Mouse (Mus musculus) megakaryocyte, embryonic 14.5 days (primary cell): ENCODE measurements around the gene Eng. TPM values are rescaled to one million over a fixed set of nuclear protein-coding genes. Genes with fewer than 3 reads are reported as not detected.
A peak's percentile ranks its signal among the peaks of the same experiment; 100 is the strongest.

Source experiments
- H3K27me3 ChIP-seq: replicated peaks from 2 replicates; pipeline ENCODE3; 2012; ENCODE audit warnings: inconsistent platforms
- H3K36me3 ChIP-seq: replicated peaks from 2 replicates; pipeline ENCODE3; 2012; ENCODE audit warnings: low read length, inconsistent platforms, mixed read lengths
- H3K4me1 ChIP-seq: 2 replicates; pipeline ENCODE4 v1.6.1; 2012; ENCODE audit warnings: inconsistent platforms
- H3K4me3 ChIP-seq: replicated peaks from 2 replicates; pipeline ENCODE3; 2012; ENCODE audit warnings: moderate library complexity, mild to moderate bottlenecking, inconsistent platforms
- H3K9me3 ChIP-seq: 2 replicates; pipeline ENCODE4 v1.6.1; 2012; ENCODE audit warnings: inconsistent platforms
- FLI1 ChIP-seq: IDR thresholded peaks from 2 replicates; pipeline ENCODE4 v1.6.1; 2012; ENCODE audit warnings: low read length, inconsistent platforms, mixed read lengths
- GATA1 ChIP-seq: IDR thresholded peaks from 3 replicates; pipeline ENCODE4 v1.6.1; 2012; ENCODE audit warnings: mixed read lengths, low read length, inconsistent platforms, borderline replicate concordance
- polyA plus RNA-seq: library from polyadenylated mRNA; stranded (reverse); fragments of >175 nt; gene quantifications from 2 replicates; pipeline ENCODE4 v1.2.3, GENCODE M21; 2012; ENCODE audit warnings: low replicate concordance; ENCODE audit not compliant: insufficient read depth

Eng gene
- polyA plus RNA-seq, 1 experiment = 90.6 TPM

GRCm38 (mm10) chr2:32724832-32725790 is 78.7 kb downstream of the Eng start:
- TF ChIP-seq GATA1 (no peak), FLI1 (no peak)
- H3K4me3 ChIP-seq = no peak overlapping the region
- H3K27me3 ChIP-seq = no peaks in the 10 kb centered on the region
- peaks cover 70% of the 10 kb centered on the region for H3K4me1 ChIP-seq
- H3K36me3 ChIP-seq = peaks cover 41% of the 10 kb centered on the region
- H3K9me3 ChIP-seq = 0 out of 2 replicates have a peak, but pooled peaks cover 4% of the 10 kb centered on the region

GRCm38 (mm10) chr2:32727435-32727834 is 81.0 kb downstream of the Eng start:
- no peaks in the 10 kb centered on the region for H3K27me3 ChIP-seq
- TF ChIP-seq FLI1 (no peak), GATA1 (no peak)
- 0 out of 2 replicates have a peak, but pooled peaks cover 4% of the 10 kb centered on the region for H3K9me3 ChIP-seq
- peak overlapping the region; percentile 88 for H3K4me3 ChIP-seq
- H3K4me1 ChIP-seq = peaks cover 68% of the 10 kb centered on the region
- H3K36me3 ChIP-seq = peaks cover 57% of the 10 kb centered on the region

GRCm38 (mm10) chr2:32728463-32728862 is 82.1 kb downstream of the Eng start:
- no peaks in the 10 kb centered on the region for H3K27me3 ChIP-seq

GRCm38 (mm10) chr2:32729547-32729946 is 83.2 kb downstream of the Eng start:
- no peak overlapping the region for H3K4me3 ChIP-seq
- H3K27me3 ChIP-seq = no peaks in the 10 kb centered on the region
- 0 out of 2 replicates have a peak, but pooled peaks cover 4% of the 10 kb centered on the region for H3K9me3 ChIP-seq
- H3K36me3 ChIP-seq = peaks cover 62% of the 10 kb centered on the region
- TF ChIP-seq GATA1 = no peak
- no peak for TF ChIP-seq FLI1
- peaks cover 70% of the 10 kb centered on the region for H3K4me1 ChIP-seq

More at GRCm38 (mm10) chr2:32728463-32728862, 82.1 kb downstream of the Eng start:
- peaks cover 61% of the 10 kb centered on the region for H3K36me3 ChIP-seq
- peaks cover 67% of the 10 kb centered on the region for H3K4me1 ChIP-seq
- H3K9me3 ChIP-seq = 0 out of 2 replicates have a peak, but pooled peaks cover 4% of the 10 kb centered on the region
- peak overlapping the region; percentile 56 for H3K4me3 ChIP-seq
- no peak for TF ChIP-seq GATA1
- no peak for TF ChIP-seq FLI1

GRCm38 (mm10) chr2:32730854-32731253 is 84.5 kb downstream of the Eng start:
- H3K27me3 ChIP-seq = no peaks in the 10 kb centered on the region
- H3K4me1 ChIP-seq = peaks cover 73% of the 10 kb centered on the region
- no peak for TF ChIP-seq FLI1
- TF ChIP-seq GATA1 = no peak
- H3K4me3 ChIP-seq = no peak overlapping the region
- no peaks in the 10 kb centered on the region for H3K9me3 ChIP-seq
- H3K36me3 ChIP-seq = peaks cover 50% of the 10 kb centered on the region

GRCm38 (mm10) chr2:32731911-32732310 is 85.5 kb downstream of the Eng start:
- H3K36me3 ChIP-seq = peaks cover 47% of the 10 kb centered on the region
- no peaks in the 10 kb centered on the region for H3K27me3 ChIP-seq
- TF ChIP-seq GATA1 = no peak
- no peak for TF ChIP-seq FLI1
- peaks cover 83% of the 10 kb centered on the region for H3K4me1 ChIP-seq
- no peaks in the 10 kb centered on the region for H3K9me3 ChIP-seq
- H3K4me3 ChIP-seq = no peak overlapping the region

Other genes with a start within 250 kb of the Eng start
- gene Naif1, start 196.1 kb upstream of the Eng start, polyA plus RNA-seq = 3.9 and 10.8 TPM in 2 replicates
- 7.3 and 7.9 TPM in 2 replicates for gene Slc25a25, start 195.2 kb upstream of the Eng start, polyA plus RNA-seq
- gene Fam102a, start 111.3 kb upstream of the Eng start, polyA plus RNA-seq = 0.64 and 1.8 TPM in 2 replicates
- gene Dpm2, start 75.7 kb upstream of the Eng start, polyA plus RNA-seq = 2.8 and 10.0 TPM in 2 replicates
- not detected in 2 replicates for gene Pip5kl1, start 71.8 kb upstream of the Eng start, polyA plus RNA-seq
- gene 9430097D07Rik, start 70.9 kb upstream of the Eng start, polyA plus RNA-seq = not detected in 2 replicates
- 16.3 and 18.9 TPM in 2 replicates for gene St6galnac4, start 59.5 kb upstream of the Eng start, polyA plus RNA-seq
- 36.4 and 40.9 TPM in 2 replicates for gene St6galnac6, start 46.9 kb upstream of the Eng start, polyA plus RNA-seq
- 11.0 and 12.2 TPM in 2 replicates for gene Ak1, start 24.8 kb upstream of the Eng start, polyA plus RNA-seq
- gene Fpgs, start 57.5 kb downstream of the Eng start, polyA plus RNA-seq = 39.7 and 57.5 TPM in 2 replicates
- gene Cdk9, start 66.5 kb downstream of the Eng start, polyA plus RNA-seq = 148 and 403 TPM in 2 replicates
- gene Sh2d3c, start 74.5 kb downstream of the Eng start, polyA plus RNA-seq = 13.4 and 21.1 TPM in 2 replicates
- 3.0 TPM in 1 of 2 replicates, not detected in the other for gene 6330409D20Rik, start 94.4 kb downstream of the Eng start, polyA plus RNA-seq
- 30.1 and 93.0 TPM in 2 replicates for gene Tor2a, start 110.6 kb downstream of the Eng start, polyA plus RNA-seq
- gene Ttc16, start 129.0 kb downstream of the Eng start, polyA plus RNA-seq = 0.03 and 1.9 TPM in 2 replicates
- gene Ptrh1, start 129.2 kb downstream of the Eng start, polyA plus RNA-seq = 2.6 TPM in 1 of 2 replicates, not detected in the other
- not detected in 2 replicates for gene Cfap157, start 137.8 kb downstream of the Eng start, polyA plus RNA-seq
- gene Stxbp1, start 200.7 kb downstream of the Eng start, polyA plus RNA-seq = 1.6 TPM in 1 of 2 replicates, not detected in the other
- 19.5 and 38.4 TPM in 2 replicates for gene Fam129b, start 229.5 kb downstream of the Eng start, polyA plus RNA-seq